Mouse (Mus musculus) urinary bladder, postnatal 14 days (tissue): Measurements from ENCODE around the gene Zmynd8.
"Not testable (repeated sequence)": the region's sequence is repeated elsewhere in the genome, so short reads cannot be mapped to it uniquely, and the experiment has no call there.

Source experiments
- DNase-seq: peaks from one replicate; pipeline ENCODE4 v3.0.0; 2021; ENCODE audit warnings: low spot score

The Zmynd8 gene

DNA sequence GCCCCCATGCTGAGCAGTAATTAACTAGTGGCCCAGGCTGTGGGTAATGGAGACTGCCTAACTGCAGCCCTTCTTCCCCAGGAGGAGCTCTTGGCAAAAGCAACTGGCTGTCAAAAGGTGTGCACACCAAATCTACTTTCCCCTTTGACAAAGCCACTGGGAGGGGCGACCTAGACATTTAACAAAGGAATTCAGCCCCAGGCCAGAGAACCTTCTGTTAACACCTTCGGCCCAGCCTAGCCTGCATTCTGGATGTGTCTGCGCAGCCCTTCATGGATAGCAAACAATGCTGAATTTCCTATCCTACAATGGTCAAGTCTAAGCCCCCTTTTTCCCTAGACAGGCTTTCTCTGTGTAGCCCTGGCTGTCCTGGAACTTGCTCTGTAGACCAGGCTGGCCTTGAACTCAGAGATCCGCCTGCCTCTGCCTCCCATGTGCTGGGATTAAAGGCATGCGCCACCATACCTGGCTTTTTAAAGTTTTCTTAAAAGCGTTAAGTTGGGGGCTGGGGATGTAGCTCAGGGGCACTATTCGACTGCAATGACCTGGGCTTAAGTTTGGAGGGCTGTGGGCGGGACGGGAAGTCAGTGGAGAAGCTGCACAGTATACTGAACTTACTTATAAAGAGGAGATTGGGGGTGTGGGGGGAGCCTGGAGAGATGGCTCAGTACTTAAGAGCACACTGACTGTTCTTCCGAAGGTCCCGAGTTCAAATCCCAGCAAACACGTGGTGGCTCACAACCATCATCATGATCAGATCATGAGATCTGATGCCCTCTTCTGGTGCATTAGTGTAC, 90.4 kb downstream of the Zmynd8 start:
- DNase-seq = no peak

- not testable (repeated sequence) for DNase-seq
These were observed 98.6 kb downstream of the Zmynd8 start for GRCm38 (mm10) chr2:165800174-165800573.

DNA sequence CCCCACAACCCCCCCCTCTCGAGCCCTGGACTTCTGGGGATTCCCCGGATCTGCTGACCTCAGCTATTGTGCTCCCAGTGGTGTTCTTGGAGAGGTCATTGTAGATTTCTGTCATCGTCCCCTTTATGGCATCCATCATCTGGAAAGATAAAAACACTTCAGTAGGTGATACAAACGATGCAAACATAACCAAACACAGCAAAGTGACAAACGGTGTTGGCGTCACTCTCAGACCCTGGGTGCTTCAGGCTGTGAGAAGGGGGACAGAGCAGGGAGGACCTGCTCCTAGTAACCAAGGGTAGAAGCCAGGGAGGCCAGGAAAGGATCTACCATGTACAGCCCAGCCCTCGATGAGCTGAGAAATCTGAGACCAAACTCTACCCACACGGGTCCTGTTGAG, 100.9 kb downstream of the Zmynd8 start:
- DNase-seq = no peak

GRCm38 (mm10) chr2:165793283-165793638, 105.6 kb downstream of the Zmynd8 start:
- DNase-seq = no peak

GRCm38 (mm10) chr2:165792431-165793282, 106.2 kb downstream of the Zmynd8 start:
- no peak for DNase-seq

DNA sequence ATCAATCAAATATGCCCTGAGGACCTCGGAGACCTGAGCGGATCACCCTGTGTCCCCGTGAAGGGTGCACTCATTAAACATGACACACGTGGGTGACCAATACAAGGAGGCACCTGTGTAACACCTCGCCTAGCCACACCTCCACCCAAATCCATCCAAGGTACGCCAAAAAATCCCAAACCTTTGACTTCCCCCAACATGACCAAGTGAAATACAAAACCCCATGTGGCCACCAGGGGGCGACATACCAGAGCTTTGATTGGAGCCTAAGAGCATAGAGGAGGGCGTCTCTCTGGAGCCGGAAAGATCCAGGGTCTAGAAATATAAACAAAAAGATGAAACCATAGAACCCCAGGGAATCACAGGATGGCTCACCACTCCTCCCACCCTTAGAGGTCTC, 107.2 kb downstream of the Zmynd8 start:
- peak; percentile 60 for DNase-seq

DNA sequence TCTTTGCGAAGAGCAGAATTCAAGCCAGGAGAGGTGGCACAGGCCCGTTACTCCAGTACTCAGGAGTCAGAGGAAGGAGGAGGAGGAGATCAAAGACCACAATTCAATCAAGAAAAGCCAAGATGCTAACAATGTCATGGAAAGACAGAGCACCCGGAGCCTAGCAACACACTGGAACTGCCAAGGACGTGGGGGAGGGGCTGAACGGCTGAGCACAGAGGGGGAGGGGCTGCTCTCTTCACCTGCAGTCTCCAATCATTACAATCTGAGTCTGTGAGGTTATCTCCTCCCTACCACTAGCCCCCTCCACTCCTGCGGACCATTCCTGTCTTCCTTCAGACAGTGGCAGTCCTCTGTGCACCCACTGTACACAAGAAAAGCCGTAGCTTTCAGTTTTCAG, 107.8 kb downstream of the Zmynd8 start:
- DNase-seq = no peak

GRCm38 (mm10) chr2:165789667-165790066, 109.1 kb downstream of the Zmynd8 start:
- no peak for DNase-seq

- DNase-seq = no peak
These were observed 110.0 kb downstream of the Zmynd8 start for GRCm38 (mm10) chr2:165788796-165789195.

DNA sequence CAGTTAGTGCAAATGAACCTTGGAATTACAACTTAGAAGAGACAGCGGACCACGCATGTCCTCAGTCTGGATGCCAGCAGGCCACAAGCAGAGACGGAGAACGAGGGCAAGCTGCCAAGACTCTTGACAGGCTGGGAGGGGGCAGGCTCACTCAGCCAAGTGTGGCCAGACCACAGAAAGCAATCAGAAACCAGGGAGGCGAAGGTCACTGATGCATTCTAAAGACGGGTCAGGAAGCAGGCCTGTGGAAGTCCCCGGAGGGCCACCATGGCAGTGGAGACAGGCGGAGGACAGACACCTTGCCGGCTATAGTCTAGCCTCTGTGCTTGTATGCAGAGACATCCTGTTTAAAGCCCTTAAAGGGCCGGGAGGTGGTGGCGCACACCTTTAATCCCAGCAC, 110.8 kb downstream of the Zmynd8 start:
- peak; percentile 62 for DNase-seq

DNA sequence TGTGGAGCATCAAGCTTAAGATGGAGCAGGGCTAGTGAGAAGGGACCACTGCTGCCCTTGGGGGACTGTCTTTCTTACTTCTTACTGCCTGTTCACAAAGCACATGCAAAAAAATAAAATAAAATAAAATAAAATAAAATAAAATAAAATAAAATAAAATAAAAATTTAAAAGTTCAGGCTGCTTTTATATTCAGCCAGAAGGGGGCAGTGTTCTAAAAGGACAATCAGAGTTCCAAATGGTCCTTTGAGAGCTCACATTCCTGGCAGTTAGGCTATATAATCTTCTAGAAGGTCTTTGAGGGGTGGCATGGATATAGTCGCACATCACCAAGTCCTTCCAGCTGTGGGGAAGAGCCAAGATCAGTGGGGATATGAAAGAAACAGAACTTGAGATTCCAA, 112.3 kb downstream of the Zmynd8 start:
- DNase-seq = no peak

DNA sequence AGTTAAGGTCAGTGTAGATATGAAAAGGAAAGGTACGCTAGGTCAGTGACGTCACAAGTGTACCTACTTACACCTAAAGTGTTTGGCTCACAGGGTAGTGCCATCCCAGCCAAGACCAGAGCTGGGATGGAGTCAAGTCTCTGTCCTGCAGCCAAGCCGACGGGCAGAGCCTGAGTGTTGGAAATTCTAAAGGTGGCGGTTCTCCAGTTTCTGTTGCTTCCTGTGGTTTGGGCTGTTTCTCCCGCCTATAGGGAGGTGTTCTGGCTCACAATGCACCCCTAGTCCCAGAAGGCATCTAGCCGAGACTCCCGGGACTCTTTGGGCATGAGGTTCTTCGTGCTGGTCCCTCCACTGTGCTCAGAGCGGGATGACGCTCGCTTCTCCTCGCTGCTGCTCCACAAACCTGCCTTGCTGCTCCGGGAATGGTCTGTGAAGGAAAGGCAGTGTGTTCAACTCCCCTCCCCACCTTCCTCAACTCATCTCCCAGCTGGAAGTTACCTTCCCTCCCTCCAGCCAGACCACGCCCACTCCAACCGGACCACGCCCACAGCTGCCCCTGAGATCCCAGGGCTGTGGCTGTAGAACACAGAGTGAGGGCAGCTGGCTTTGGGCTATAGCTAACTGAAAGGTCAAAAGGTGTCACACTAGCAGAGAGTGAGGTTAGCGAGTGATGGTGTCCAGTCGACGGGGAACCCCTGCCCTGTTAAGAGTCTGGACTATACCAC, 113.3 kb downstream of the Zmynd8 start:
- DNase-seq = no peak

- DNase-seq = peak; percentile 79
These were observed 116.5 kb downstream of the Zmynd8 start for GRCm38 (mm10) chr2:165782324-165782723.

GRCm38 (mm10) chr2:165778927-165779326, 119.9 kb downstream of the Zmynd8 start:
- peak; percentile 73 for DNase-seq

DNA sequence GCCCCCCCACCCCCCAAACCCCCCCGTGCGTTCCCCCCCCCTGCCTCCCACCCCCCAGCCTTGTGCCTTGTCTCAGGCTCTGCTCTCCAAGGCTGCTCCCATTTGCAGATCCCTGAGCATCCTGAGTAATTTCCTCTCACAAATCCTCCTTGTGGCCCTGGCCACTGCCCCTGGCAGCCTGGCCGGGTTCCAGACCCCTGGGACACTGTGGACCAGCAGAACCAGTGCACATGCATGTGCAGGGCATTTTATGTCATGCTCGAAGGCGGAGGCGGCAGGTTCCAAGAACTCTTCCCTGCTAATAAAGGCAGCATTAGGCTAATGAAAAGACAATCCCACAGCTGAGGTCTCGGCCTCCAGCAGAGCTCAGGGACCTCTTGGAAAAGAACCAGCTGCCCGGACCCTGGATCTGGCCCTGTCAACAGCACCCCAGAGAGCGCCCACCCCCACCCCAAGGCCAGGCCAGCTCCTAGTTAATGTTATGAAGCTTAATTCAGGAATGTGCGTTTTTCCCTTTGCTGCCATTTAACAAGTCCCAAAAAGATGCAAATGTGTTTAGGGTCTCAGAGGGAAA, 129.4 kb downstream of the Zmynd8 start:
- no peak for DNase-seq

DNA sequence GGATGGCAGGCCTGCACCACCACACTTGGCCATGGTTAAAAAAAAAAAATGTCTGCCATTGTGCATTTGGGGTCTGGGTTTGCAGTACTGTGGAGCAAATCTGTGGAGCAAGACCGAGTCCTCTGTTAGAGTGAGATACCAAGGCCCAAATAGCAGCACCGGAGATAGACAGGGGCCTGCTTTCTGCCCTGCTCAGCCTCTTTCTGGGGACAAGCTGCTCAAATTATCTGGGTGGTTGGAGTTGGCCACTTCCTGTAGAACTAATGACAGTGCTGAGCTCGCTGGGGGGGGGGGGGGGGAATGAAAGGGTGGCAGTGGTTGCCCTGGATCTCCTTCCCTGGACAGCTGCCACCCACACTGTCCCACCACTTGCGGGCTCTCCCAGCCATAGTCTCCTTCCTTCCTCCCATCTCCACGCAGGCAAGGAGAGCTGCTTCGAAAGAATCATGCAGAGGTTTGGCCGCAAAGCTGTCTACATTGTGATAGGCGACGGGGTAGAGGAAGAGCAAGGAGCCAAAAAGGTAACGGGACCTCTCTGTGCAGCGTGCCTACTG, 129.9 kb downstream of the Zmynd8 start:
- no peak for DNase-seq

DNA sequence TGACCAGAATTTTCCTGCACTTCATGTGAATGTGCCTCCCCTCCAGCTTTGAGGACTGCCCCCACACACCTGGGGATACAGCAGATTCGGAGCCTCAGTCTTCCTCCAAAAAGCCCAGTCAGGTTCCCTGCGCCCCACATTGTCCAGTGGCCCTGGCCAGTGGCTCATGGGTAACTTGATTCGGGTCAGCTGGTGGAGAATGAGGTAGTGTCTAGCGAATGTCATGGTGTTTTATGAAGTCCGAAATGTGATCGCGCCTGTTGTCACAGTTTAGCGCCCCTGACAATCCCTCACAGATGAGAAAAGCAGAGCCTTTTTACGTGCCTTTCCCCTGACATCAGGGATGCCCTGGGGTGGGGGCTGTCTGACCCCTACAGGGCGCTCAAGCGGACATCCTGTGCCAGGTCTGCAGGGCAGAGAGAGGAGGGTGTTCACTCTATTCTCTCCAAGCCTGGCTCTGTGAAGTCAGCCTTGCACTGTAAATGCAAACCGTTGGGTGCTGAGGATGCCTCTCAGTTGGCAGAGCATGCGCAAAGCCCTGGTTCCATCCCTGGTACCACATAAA, 139.3 kb downstream of the Zmynd8 start:
- no peak for DNase-seq

DNA sequence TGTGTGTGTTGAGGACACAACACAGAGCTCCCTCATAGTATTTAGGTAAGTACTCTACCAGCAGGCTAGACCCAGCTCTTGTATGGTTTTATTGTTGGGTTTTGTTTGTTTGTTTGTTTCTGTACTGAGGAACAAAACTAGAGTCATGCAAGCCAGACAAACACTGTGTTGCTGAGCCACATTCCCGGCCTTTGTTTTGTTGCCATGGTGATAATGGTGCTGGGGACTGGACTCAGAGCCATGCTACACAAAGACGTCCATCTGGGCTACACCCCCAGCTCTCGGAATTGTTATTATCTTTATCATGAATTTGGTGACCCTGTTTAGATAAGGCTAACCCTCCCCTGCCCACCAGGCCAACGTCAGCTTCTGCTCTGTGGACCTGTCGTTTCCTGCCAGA, 140.3 kb downstream of the Zmynd8 start:
- DNase-seq = no peak

GRCm38 (mm10) chr2:165757799-165758198, 141.0 kb downstream of the Zmynd8 start:
- no peak for DNase-seq

- DNase-seq = no peak
These were observed 146.1 kb downstream of the Zmynd8 start for GRCm38 (mm10) chr2:165752704-165753103.

DNA sequence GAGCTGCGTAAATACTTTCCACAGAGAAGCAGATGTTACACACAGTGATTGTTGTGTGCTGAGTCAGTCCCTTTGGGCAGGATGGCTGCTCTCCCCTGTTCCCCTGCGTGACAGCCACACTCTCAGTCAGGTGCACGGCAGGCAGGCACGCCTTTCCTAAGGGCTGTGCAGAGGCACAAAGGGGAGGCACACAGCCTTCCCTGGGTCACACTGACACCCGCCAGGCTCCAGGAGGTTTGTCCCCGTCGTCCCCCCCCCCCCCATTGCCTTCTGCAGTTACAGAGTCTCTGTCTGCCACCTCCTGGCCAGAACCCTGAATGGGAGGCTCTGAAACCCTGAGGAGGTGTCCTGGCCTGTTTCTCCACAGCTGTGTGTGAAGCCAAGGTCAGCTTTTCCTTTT, 147.7 kb downstream of the Zmynd8 start:
- peak; percentile 41 for DNase-seq

DNA sequence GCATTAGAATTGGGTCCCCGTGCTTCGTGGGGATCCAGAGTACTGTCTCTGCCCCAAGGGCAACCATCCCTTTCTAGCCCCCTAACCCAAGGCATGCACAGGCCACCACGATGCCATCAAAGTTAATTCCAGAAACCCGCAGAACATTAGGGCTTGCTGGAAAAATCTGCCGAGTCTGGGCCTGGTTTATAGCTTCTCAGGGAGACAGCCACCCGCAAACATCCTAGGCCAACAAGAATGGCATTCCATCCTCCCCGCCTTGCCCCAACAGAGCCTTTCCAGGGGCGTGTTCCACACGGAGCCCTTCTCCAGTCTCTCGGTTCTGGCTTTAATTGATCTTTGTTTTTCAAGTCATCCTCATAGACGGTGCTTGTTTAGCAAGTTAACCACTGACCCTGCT, 150.4 kb downstream of the Zmynd8 start:
- DNase-seq = no peak
